Mouse (Mus musculus) layer of hippocampus, postnatal 14 days (tissue): Measurements from ENCODE around the gene Cacna1a. TPM values are rescaled to one million over a fixed set of nuclear protein-coding genes. Genes with fewer than 3 reads are reported as not detected.

ENCODE experiments used
- DNase-seq, 2 experiments: peaks; one replicate each; pipeline ENCODE4 v3.0.0; 2021 to 2022; ENCODE audit warnings: low spot score in 2 of 2, mixed read lengths in 1 of 2
- total RNA-seq, 2 experiments: library from RNA; stranded (reverse); gene quantifications; 2 replicates each; pipeline ENCODE4 v1.2.3; 2021

Gene Cacna1a
- total RNA-seq, 2 experiments from 2014 or later, result 256 to 259 TPM

- DNase-seq, result no peak
Measured at GRCm38 (mm10) chr8:84533341-84533740, 145.1 kb downstream of the Cacna1a start.

GRCm38 (mm10) chr8:84536917-84537316, 148.7 kb downstream of the Cacna1a start:
- DNase-seq, result no peak

GRCm38 (mm10) chr8:84539376-84539775, 151.1 kb downstream of the Cacna1a start:
- DNase-seq, result no peak

- no peak for DNase-seq
Measured at GRCm38 (mm10) chr8:84542481-84542880, 154.2 kb downstream of the Cacna1a start.

- DNase-seq, result no peak
Measured at GRCm38 (mm10) chr8:84545522-84545921, 157.3 kb downstream of the Cacna1a start.

GRCm38 (mm10) chr8:84552457-84552856, 164.2 kb downstream of the Cacna1a start:
- no peak for DNase-seq

GRCm38 (mm10) chr8:84553106-84553505, 164.9 kb downstream of the Cacna1a start:
- no peak for DNase-seq

- DNase-seq, result no peak
Measured at GRCm38 (mm10) chr8:84553617-84554016, 165.4 kb downstream of the Cacna1a start.

GRCm38 (mm10) chr8:84554301-84555027, 166.2 kb downstream of the Cacna1a start:
- DNase-seq, result peak; percentile 80 to 82

- no peak for DNase-seq
Measured at GRCm38 (mm10) chr8:84555269-84555668, 167.0 kb downstream of the Cacna1a start.

GRCm38 (mm10) chr8:84557936-84558335, 169.7 kb downstream of the Cacna1a start:
- no peak for DNase-seq

- DNase-seq, result peak; percentile 47 to 48
Measured at GRCm38 (mm10) chr8:84559121-84559604, 170.9 kb downstream of the Cacna1a start.

- no peak for DNase-seq
Measured at GRCm38 (mm10) chr8:84561698-84562097, 173.5 kb downstream of the Cacna1a start.

GRCm38 (mm10) chr8:84564042-84564441, 175.8 kb downstream of the Cacna1a start:
- DNase-seq, result no peak

GRCm38 (mm10) chr8:84565577-84566360, 177.5 kb downstream of the Cacna1a start:
- DNase-seq, result no peak

- DNase-seq, result no peak
Measured at GRCm38 (mm10) chr8:84566816-84567413, 178.7 kb downstream of the Cacna1a start.

GRCm38 (mm10) chr8:84567541-84567940, 179.3 kb downstream of the Cacna1a start:
- DNase-seq, result no peak

- no peak for DNase-seq
Measured at GRCm38 (mm10) chr8:84568737-84569136, 180.5 kb downstream of the Cacna1a start.

- no peak for DNase-seq
Measured at GRCm38 (mm10) chr8:84569921-84570673, 181.9 kb downstream of the Cacna1a start.

- no peak for DNase-seq
Measured at GRCm38 (mm10) chr8:84577432-84577831, 189.2 kb downstream of the Cacna1a start.

- no peak for DNase-seq
Measured at GRCm38 (mm10) chr8:84579595-84579994, 191.4 kb downstream of the Cacna1a start.
